Mouse (Mus musculus) ES-Bruce4 (cell line): ENCODE results near the gene Gm49393. TPM values are rescaled to one million over a fixed set of nuclear protein-coding genes. Genes with fewer than 3 reads are reported as not detected.
"Not testable (repeated sequence)": the region's sequence is repeated elsewhere in the genome, so short reads cannot be mapped to it uniquely, and the experiment has no call there.

Experiments used
- H3K27ac ChIP-seq: 2 replicates; pipeline ENCODE4 v1.5.1; 2012; ENCODE audit warnings: low read length, inconsistent platforms; ENCODE audit not compliant: insufficient read depth
- H3K27me3 ChIP-seq: 2 replicates; pipeline ENCODE4 v1.6.1; 2012; ENCODE audit warnings: mild to moderate bottlenecking, low read length, inconsistent platforms; ENCODE audit not compliant: control insufficient read depth, poor library complexity, insufficient read depth, severe bottlenecking
- H3K36me3 ChIP-seq: 2 replicates; pipeline ENCODE4 v1.6.1; 2012; ENCODE audit warnings: inconsistent platforms, mild to moderate bottlenecking, low read length, moderate library complexity; ENCODE audit not compliant: control insufficient read depth, poor library complexity, insufficient read depth, severe bottlenecking
- H3K4me1 ChIP-seq: one replicate; pipeline ENCODE4 v1.8.1; 2011; ENCODE audit warnings: low read length; ENCODE audit not compliant: control insufficient read depth, insufficient read depth
- H3K4me3 ChIP-seq: 2 replicates; pipeline ENCODE4 v1.5.1; 2011; ENCODE audit warnings: low read depth, mild to moderate bottlenecking, low read length
- H3K9ac ChIP-seq: 2 replicates; pipeline ENCODE4 v1.6.1; 2012; ENCODE audit warnings: low read depth, mild to moderate bottlenecking, inconsistent platforms; ENCODE audit not compliant: poor library complexity, severe bottlenecking
- H3K9me3 ChIP-seq: replicated peaks from 2 replicates; pipeline ENCODE4 v1.6.1; 2012; ENCODE audit warnings: mild to moderate bottlenecking, low read length, inconsistent platforms; ENCODE audit not compliant: control insufficient read depth, poor library complexity, insufficient read depth, severe bottlenecking
- CTCF ChIP-seq: IDR thresholded peaks from one replicate; pipeline ENCODE4 v1.8.1; 2011; ENCODE audit warnings: low read depth, low read length
- EP300 ChIP-seq: IDR thresholded peaks from 2 replicates; pipeline ENCODE4 v1.6.1; 2011; ENCODE audit warnings: low read depth, low read length; ENCODE audit not compliant: insufficient read depth
- POLR2A ChIP-seq: IDR thresholded peaks from one replicate; pipeline ENCODE4 v1.8.1; 2011; ENCODE audit warnings: low read length; ENCODE audit not compliant: insufficient read depth
- polyA plus RNA-seq: library from polyadenylated mRNA; stranded (reverse); fragments of >200 nt; gene quantifications from 2 replicates; pipeline ENCODE4 v1.2.4, GENCODE M21; 2011; ENCODE audit warnings: low read depth; ENCODE audit not compliant: missing spikeins, insufficient read depth, insufficient read length

Gm49393 gene
- polyA plus RNA-seq, 1 experiment: not detected

GRCm38 (mm10) chr13:60897328-60897727 lies 38.1 kb downstream of the Gm49393 start, which contains the start of gene Ctla2b:
TSS of gene Ctla2b (minus strand) at chr13:60897447.
- no peak within 1 kb of the TSS for H3K4me3 ChIP-seq
- no peak within 1 kb of the TSS for H3K27ac ChIP-seq
- no peak within 1 kb of the TSS for H3K9ac ChIP-seq
- H3K27me3 ChIP-seq: no peaks in the 10 kb centered on the region
- no peaks in the 10 kb centered on the region for H3K4me1 ChIP-seq
- no peaks in the 10 kb centered on the region for H3K36me3 ChIP-seq
- no peak for TF ChIP-seq EP300
- H3K9me3 ChIP-seq: no peaks in the 10 kb centered on the region

GRCm38 (mm10) chr13:60896794-60897193 lies 38.6 kb downstream of the Gm49393 start, which contains the start of gene Gm49392:
TSS of gene Gm49392 (minus strand) at chr13:60896894.
- not testable (repeated sequence) for H3K27me3 ChIP-seq, H3K9me3 ChIP-seq, H3K36me3 ChIP-seq, H3K4me1 ChIP-seq, H3K4me3 ChIP-seq, H3K9ac ChIP-seq, H3K27ac ChIP-seq

DNA sequence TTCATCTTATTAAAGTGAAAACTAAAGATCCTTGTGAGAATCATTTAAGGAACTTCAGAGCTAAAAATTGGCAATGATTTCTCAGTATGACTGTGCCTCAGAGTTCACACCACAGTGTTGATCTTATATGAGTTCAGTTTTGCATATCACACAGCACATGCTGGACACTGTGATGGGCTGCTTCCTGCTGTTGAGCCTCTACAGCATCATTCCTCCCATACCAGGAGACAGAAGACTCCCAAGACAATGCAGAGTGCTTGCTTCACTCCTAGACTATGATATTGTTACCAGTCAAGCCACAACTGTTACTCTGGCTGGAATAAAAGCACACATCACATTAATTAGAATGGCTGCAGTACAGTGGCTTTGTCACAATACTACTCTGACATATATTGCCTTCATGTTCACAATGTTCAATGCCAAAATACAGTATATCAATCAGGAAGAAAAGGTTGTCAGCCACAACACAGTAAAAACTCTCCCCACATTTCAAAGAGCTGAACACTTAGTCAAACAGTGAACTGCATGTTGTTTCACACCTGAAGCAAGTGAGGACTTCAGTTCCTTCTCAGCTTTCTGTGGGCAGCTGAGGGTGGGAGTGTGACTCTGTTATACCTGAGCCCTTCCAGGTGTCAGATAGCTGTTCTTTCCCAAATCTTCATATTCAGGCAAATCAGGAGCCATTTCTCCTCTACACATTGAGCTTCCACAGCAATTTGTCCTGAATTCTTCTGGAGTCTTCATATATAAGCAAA lies 39.8 kb downstream of the Gm49393 start:
- H3K4me1 ChIP-seq: no peaks in the 10 kb centered on the region
- no peak overlapping the region for H3K4me3 ChIP-seq
- no peaks in the 10 kb centered on the region for H3K36me3 ChIP-seq
- no peaks in the 10 kb centered on the region for H3K27me3 ChIP-seq
- no peak overlapping the region for H3K9ac ChIP-seq
- H3K27ac ChIP-seq: no peak overlapping the region
- TF ChIP-seq POLR2A (no peak), CTCF (no peak), EP300 (no peak)
- no peaks in the 10 kb centered on the region for H3K9me3 ChIP-seq

- Histone ChIP-seq H3K4me1 (no peaks in the 10 kb centered on the region), H3K27me3 (no peaks in the 10 kb centered on the region), H3K9ac (no peak overlapping the region), H3K4me3 (no peak overlapping the region), H3K9me3 (no peaks in the 10 kb centered on the region), H3K27ac (no peak overlapping the region), H3K36me3 (no peaks in the 10 kb centered on the region)
- TF ChIP-seq CTCF (no peak), EP300 (no peak), POLR2A (no peak)
Measured at GRCm38 (mm10) chr13:60892301-60892700, 43.1 kb downstream of the Gm49393 start.

- TF ChIP-seq POLR2A: no peak
- no peak for TF ChIP-seq EP300
- TF ChIP-seq CTCF: no peak
Measured at GRCm38 (mm10) chr13:60864281-60864680, 71.1 kb downstream of the Gm49393 start, which contains the start of gene 4930486L24Rik. TSS of gene 4930486L24Rik (minus strand) at chr13:60864475.

GRCm38 (mm10) chr13:60848241-60849120 lies 86.9 kb downstream of the Gm49393 start:
- Histone ChIP-seq H3K27me3 (no peaks in the 10 kb centered on the region), H3K27ac (no peak overlapping the region), H3K4me1 (no peaks in the 10 kb centered on the region), H3K9me3 (no peaks in the 10 kb centered on the region), H3K4me3 (no peak overlapping the region), H3K9ac (no peak overlapping the region), H3K36me3 (no peaks in the 10 kb centered on the region)
- no peak for TF ChIP-seq POLR2A
- no peak for TF ChIP-seq EP300
- TF ChIP-seq CTCF: no peak

More at GRCm38 (mm10) chr13:60864281-60864680, 71.1 kb downstream of the Gm49393 start, which contains the start of gene 4930486L24Rik:
- H3K9me3 ChIP-seq: no peaks in the 10 kb centered on the region
- no peak within 1 kb of the TSS for H3K4me3 ChIP-seq
- H3K4me1 ChIP-seq: no peaks in the 10 kb centered on the region
- no peak within 1 kb of the TSS for H3K27ac ChIP-seq
- H3K9ac ChIP-seq: no peak within 1 kb of the TSS
- no peaks in the 10 kb centered on the region for H3K27me3 ChIP-seq
- H3K36me3 ChIP-seq: no peaks in the 10 kb centered on the region
